Mouse (Mus musculus) midbrain, embryonic 14.5 days (tissue): Measurements from ENCODE around the gene Gif. TPM values are rescaled to one million over a fixed set of nuclear protein-coding genes. Genes with fewer than 3 reads are reported as not detected.

Experiments
- ATAC-seq: fragments of 200-750 bp; cut with Nextera tagmentation; 2 replicates; pipeline ENCODE4 v1.8.0; 2017; ENCODE audit warnings: moderate number of reproducible peaks, moderate library complexity; ENCODE audit not compliant: low FRiP score, low TSS enrichment
- DNase-seq: peaks from one replicate; pipeline ENCODE4 v3.0.0-alpha.2; 2015
- H3K27ac ChIP-seq: fragments of 300-500 bp; sonication (generic); replicated peaks from 2 replicates; pipeline ENCODE4 v1.5.1; 2014; ENCODE audit warnings: mild to moderate bottlenecking, low read depth, low read length, moderate library complexity
- H3K27me3 ChIP-seq: fragments of 300-500 bp; sonication (generic); 2 replicates; pipeline ENCODE4 v1.6.1; 2014; ENCODE audit warnings: low read length, control low read depth, mixed read lengths; ENCODE audit not compliant: control insufficient read depth, insufficient read depth
- H3K36me3 ChIP-seq: fragments of 300-500 bp; sonication (generic); 2 replicates; pipeline ENCODE4 v1.6.1; 2014; ENCODE audit warnings: low read length, control low read depth; ENCODE audit not compliant: control insufficient read depth, insufficient read depth
- H3K4me1 ChIP-seq: fragments of 300-500 bp; sonication (generic); 2 replicates; pipeline ENCODE4 v1.6.1; 2014; ENCODE audit warnings: mild to moderate bottlenecking, antibody characterized with exemption, low read length, control low read depth; ENCODE audit not compliant: control insufficient read depth, insufficient read depth
- H3K4me2 ChIP-seq: fragments of 300-500 bp; sonication (generic); 2 replicates; pipeline ENCODE4 v1.6.1; 2014; ENCODE audit warnings: mild to moderate bottlenecking, low read length, moderate library complexity
- H3K4me3 ChIP-seq: fragments of 300-500 bp; sonication (generic); replicated peaks from 2 replicates; pipeline ENCODE4 v1.5.1; 2014; ENCODE audit warnings: low read depth, low read length
- H3K9ac ChIP-seq: fragments of 300-500 bp; sonication (generic); replicated peaks from 2 replicates; pipeline ENCODE4 v1.6.1; 2014; ENCODE audit warnings: mild to moderate bottlenecking, low read length, moderate library complexity
- H3K9me3 ChIP-seq: fragments of 300-500 bp; sonication (generic); 2 replicates; pipeline ENCODE4 v1.6.1; 2016; ENCODE audit warnings: low read length, control low read depth, mixed read lengths; ENCODE audit not compliant: control insufficient read depth
- WGBS: fragments of 180-500 bp; shearing (Covaris S2); extraction: QIAGEN DNeasy Blood & Tissue Kit; methylation state at CpG from one replicate; pipeline ENCODE4 v1.1.7; 2014; 5-methylcytosine and 5-hydroxymethylcytosine counted together
- polyA plus RNA-seq: library from polyadenylated mRNA; unstranded; fragments of >200 nt; fragmentation: Nextera tagmentation; extraction: Ambion mirVana; gene quantifications from 2 replicates; pipeline ENCODE4 v1.2.1, GENCODE M21; 2014

The Gif gene
- polyA plus RNA-seq, 1 experiment from 2014 or later: not detected

GRCm38 (mm10) chr19:11736455-11736854, 10.9 kb upstream of the Gif start:
- ATAC-seq (no peak), DNase-seq (no peak)
- 43% methylated on average over 1 of the region's 1 CpGs for WGBS

DNA sequence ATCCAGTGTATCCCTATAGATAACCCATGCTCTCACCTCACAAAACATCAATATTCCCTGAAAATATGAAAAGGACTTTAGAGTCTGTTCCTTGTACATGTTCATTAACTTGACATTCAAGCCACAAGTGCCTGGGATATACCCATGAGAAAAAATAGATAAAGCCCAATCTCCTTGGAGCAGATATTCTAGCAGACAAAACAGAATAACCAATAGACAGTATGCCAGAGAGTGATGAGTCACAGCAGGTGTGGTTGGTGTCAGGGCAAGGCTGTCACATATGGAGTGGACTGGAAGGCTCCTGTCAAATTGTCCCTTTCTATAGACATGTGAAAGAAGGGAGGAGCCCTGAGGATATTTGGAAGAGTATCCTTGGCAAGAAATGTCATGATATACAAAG, 1.7 kb upstream of the Gif start:
- ATAC-seq (no peak), DNase-seq (no peak)
- no peak overlapping the region for H3K27ac ChIP-seq
- H3K4me1 ChIP-seq: no peaks in the 10 kb centered on the region
- H3K27me3 ChIP-seq: no peaks in the 10 kb centered on the region
- no peak overlapping the region for H3K4me2 ChIP-seq
- H3K9ac ChIP-seq: no peak overlapping the region
- H3K9me3 ChIP-seq: no peaks in the 10 kb centered on the region
- no peaks in the 10 kb centered on the region for H3K36me3 ChIP-seq
- no peak overlapping the region for H3K4me3 ChIP-seq

More at GRCm38 (mm10) chr19:11736455-11736854, 10.9 kb upstream of the Gif start:
- no peaks in the 10 kb centered on the region for H3K4me1 ChIP-seq
- H3K9me3 ChIP-seq: no peaks in the 10 kb centered on the region
- no peak overlapping the region for H3K4me2 ChIP-seq
- no peaks in the 10 kb centered on the region for H3K36me3 ChIP-seq
- no peak overlapping the region for H3K27ac ChIP-seq
- no peaks in the 10 kb centered on the region for H3K27me3 ChIP-seq
- H3K4me3 ChIP-seq: no peak overlapping the region
- no peak overlapping the region for H3K9ac ChIP-seq

DNA sequence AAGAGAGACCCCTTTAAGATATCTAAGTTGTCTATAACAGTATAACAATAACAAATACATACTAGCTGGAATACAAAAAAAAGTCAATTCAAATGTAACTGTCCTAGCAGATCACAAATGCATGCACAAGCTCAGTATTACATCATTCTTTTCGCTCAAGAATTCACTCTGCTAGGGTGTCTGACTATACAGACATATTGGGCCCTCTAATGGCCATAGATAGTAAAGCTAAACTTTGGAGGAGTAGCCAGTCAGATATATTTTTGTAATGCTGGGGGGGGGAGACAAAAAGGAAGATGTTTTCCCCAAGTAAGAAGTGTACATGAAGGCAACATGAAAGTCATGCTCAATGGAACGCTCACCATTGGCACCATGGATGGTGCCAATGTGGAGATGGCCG, 17.7 kb downstream of the Gif start:
- no peak overlapping the region for H3K9ac ChIP-seq
- 83% methylated on average over 3 of the region's 3 CpGs for WGBS

DNA sequence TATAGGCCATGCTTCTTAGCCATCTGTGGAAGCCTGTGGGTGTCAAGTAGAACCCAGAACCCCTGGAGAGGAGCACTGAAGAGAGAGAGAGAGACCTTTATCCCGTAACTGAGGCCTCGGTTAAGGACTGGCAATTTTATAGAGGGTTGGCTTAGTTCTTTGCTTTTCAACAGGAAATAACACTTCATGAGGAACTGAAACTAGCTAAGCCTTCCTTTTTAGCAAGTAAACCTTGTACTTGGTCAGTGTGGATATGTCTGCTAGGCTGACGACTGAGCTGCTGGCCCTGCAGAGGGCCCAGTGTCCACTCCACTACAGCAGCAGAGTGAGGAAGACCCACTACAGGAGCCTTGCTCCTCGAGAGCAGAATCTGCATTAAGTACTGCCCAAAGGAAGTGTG, 19.1 kb downstream of the Gif start:
- no peak overlapping the region for H3K4me3 ChIP-seq
- H3K4me2 ChIP-seq: no peak overlapping the region
- no peaks in the 10 kb centered on the region for H3K9me3 ChIP-seq
- 69% methylated on average over 4 of the region's 4 CpGs for WGBS
- no peak overlapping the region for H3K27ac ChIP-seq
- H3K4me1 ChIP-seq: peaks cover 8% of the 10 kb centered on the region
- no peak for DNase-seq
- no peaks in the 10 kb centered on the region for H3K36me3 ChIP-seq
- H3K9ac ChIP-seq: no peak overlapping the region
- ATAC-seq: no peak
- no peaks in the 10 kb centered on the region for H3K27me3 ChIP-seq

More for the DNA sequence above, 17.7 kb downstream of the Gif start:
- DNase-seq (no peak), ATAC-seq (no peak)
- no peaks in the 10 kb centered on the region for H3K4me1 ChIP-seq
- no peaks in the 10 kb centered on the region for H3K36me3 ChIP-seq
- H3K4me3 ChIP-seq: no peak overlapping the region
- no peak overlapping the region for H3K4me2 ChIP-seq
- H3K27ac ChIP-seq: no peak overlapping the region
- no peaks in the 10 kb centered on the region for H3K9me3 ChIP-seq
- no peaks in the 10 kb centered on the region for H3K27me3 ChIP-seq

- 12% methylated on average over 3 of the region's 3 CpGs for WGBS
- Histone ChIP-seq H3K9me3 (no peaks in the 10 kb centered on the region), H3K27me3 (no peaks in the 10 kb centered on the region), H3K4me2 (no peak overlapping the region), H3K36me3 (peaks cover 6% of the 10 kb centered on the region), H3K9ac (no peak overlapping the region), H3K27ac (no peak overlapping the region), H3K4me3 (no peak overlapping the region), H3K4me1 (peaks cover 8% of the 10 kb centered on the region)
- ATAC-seq: no peak
- peak; percentile 79 for DNase-seq
These were observed 20.8 kb downstream of the Gif start for GRCm38 (mm10) chr19:11768163-11768562.

DNA sequence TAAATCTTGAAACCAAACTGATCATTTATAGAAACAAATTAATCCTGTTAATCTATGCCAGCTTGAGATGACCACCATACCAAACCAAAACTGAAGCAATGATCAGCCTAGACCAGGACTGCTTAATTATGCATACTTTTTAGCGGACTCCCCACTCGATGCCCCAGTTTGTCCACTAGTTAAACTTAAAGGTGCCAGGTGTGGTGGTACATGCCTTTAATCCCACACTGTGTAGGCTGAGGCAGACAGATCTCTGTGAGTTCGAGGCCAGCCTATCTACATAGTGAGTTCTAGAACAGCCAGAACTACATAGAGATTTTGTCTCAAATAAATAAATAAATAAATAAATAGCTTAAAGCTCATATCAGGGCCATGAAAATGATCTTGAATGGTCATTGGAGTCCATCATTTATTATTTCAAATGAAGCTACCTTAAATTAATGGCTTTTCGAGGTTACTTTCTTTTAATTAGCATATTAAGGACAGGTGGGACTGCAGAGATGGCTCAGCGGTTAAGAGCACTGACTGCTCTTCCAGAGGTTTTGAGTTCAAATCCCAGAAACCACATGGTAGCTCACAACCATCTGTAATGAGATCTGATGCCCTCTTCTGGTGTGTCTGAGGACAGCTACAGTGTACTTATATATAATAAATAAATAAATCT, 22.0 kb downstream of the Gif start:
- Histone ChIP-seq H3K4me3 (peak overlapping the region; percentile 54; the same call in 1 of the 2 replicates), H3K9me3 (no peaks in the 10 kb centered on the region), H3K9ac (no peak overlapping the region), H3K27me3 (no peaks in the 10 kb centered on the region), H3K4me2 (peak overlapping the region; percentile 69), H3K27ac (no peak overlapping the region), H3K36me3 (peaks cover 17% of the 10 kb centered on the region), H3K4me1 (peaks cover 8% of the 10 kb centered on the region)
- 89% methylated on average over 5 of the region's 5 CpGs for WGBS
- ATAC-seq (peak; percentile 53; the same call in 1 of the 2 replicates), DNase-seq (no peak)

GRCm38 (mm10) chr19:11770205-11770892, 23.0 kb downstream of the Gif start, which contains the start of gene Mrpl16:
TSS of gene Mrpl16 (plus strand) at chr19:11770391.
- DNase-seq: peak; percentile 97
- peak within 1 kb of the TSS; percentile 56 for H3K9ac ChIP-seq
- H3K9me3 ChIP-seq: no peaks in the 10 kb centered on the region
- peak within 1 kb of the TSS; percentile 54 for H3K4me3 ChIP-seq
- peaks cover 27% of the 10 kb centered on the region for H3K36me3 ChIP-seq
- 0 out of 2 replicates have a peak within 1 kb of the TSS, but pooled peaks have one; percentile 3 for H3K27ac ChIP-seq
- H3K27me3 ChIP-seq: no peaks in the 10 kb centered on the region
- peaks cover 8% of the 10 kb centered on the region for H3K4me1 ChIP-seq
- peak; percentile 92 for ATAC-seq
- under 1% methylated on average over 30 of the region's 30 CpGs for WGBS
- H3K4me2 ChIP-seq: peak within 1 kb of the TSS; percentile 69

- Histone ChIP-seq H3K36me3 (peaks cover 44% of the 10 kb centered on the region), H3K4me1 (no peaks in the 10 kb centered on the region), H3K9ac (no peak overlapping the region), H3K9me3 (no peaks in the 10 kb centered on the region), H3K4me2 (no peak overlapping the region), H3K4me3 (no peak overlapping the region), H3K27me3 (no peaks in the 10 kb centered on the region), H3K27ac (no peak overlapping the region)
- DNase-seq (peak; percentile 87), ATAC-seq (no peak; the same call in 1 of the 2 replicates)
- 57% methylated on average over 7 of the region's 7 CpGs for whole genome bisulfite sequencing
These were observed 30.0 kb downstream of the Gif start for GRCm38 (mm10) chr19:11777191-11777865.
